Mouse (Mus musculus) midbrain, embryonic 13.5 days (tissue): Measurements from ENCODE around the gene Jmjd6. TPM values are rescaled to one million over a fixed set of nuclear protein-coding genes. Genes with fewer than 3 reads are reported as not detected.
A peak's percentile ranks its signal among the peaks of the same experiment; 100 is the strongest.

Source experiments
- ATAC-seq: fragments of 200-750 bp; cut with Nextera tagmentation; 2 replicates; pipeline ENCODE4 v1.8.0; 2017; ENCODE audit warnings: mild to moderate bottlenecking, moderate TSS enrichment, moderate library complexity
- H3K27ac ChIP-seq: fragments of 300-500 bp; sonication (generic); 2 replicates; pipeline ENCODE4 v1.5.1; 2015; ENCODE audit warnings: inconsistent platforms, mild to moderate bottlenecking, moderate library complexity
- H3K27me3 ChIP-seq: fragments of 300-500 bp; sonication (generic); 2 replicates; pipeline ENCODE4 v1.6.1; 2015; ENCODE audit warnings: mild to moderate bottlenecking, inconsistent platforms
- H3K36me3 ChIP-seq: fragments of 300-500 bp; sonication (generic); 2 replicates; pipeline ENCODE4 v1.6.1; 2015; ENCODE audit warnings: mild to moderate bottlenecking, inconsistent platforms
- H3K4me1 ChIP-seq: fragments of 300-500 bp; sonication (generic); replicated peaks from 2 replicates; pipeline ENCODE4 v1.6.1; 2015; ENCODE audit warnings: inconsistent platforms
- H3K4me2 ChIP-seq: fragments of 300-500 bp; sonication (generic); replicated peaks from 2 replicates; pipeline ENCODE4 v1.6.1; 2015; ENCODE audit warnings: moderate library complexity, mild to moderate bottlenecking, inconsistent platforms
- H3K4me3 ChIP-seq: fragments of 300-500 bp; sonication (generic); replicated peaks from 2 replicates; pipeline ENCODE4 v1.5.1; 2015; ENCODE audit warnings: mild to moderate bottlenecking, inconsistent platforms
- H3K9ac ChIP-seq: fragments of 300-500 bp; sonication (generic); replicated peaks from 2 replicates; pipeline ENCODE4 v1.6.1; 2015; ENCODE audit warnings: mild to moderate bottlenecking, inconsistent platforms
- H3K9me3 ChIP-seq: fragments of 300-500 bp; sonication (generic); 2 replicates; pipeline ENCODE4 v1.6.1; 2016; ENCODE audit warnings: mild to moderate bottlenecking, inconsistent platforms
- WGBS: fragments of 180-500 bp; shearing (Covaris S2); methylation state at CpG from one replicate; pipeline ENCODE4 v1.1.7; 2015; 5-methylcytosine and 5-hydroxymethylcytosine counted together
- polyA plus RNA-seq: library from polyadenylated mRNA; unstranded; fragments of >200 nt; fragmentation: Nextera tagmentation; extraction: Ambion mirVana; gene quantifications from 2 replicates; pipeline ENCODE4 v1.2.1, GENCODE M21; 2015

Jmjd6 gene
- polyA plus RNA-seq, 1 experiment from 2014 or later = 84.0 TPM

- no peaks in the 10 kb centered on the region for H3K27me3 ChIP-seq
- no peak for ATAC-seq
- no peak overlapping the region for H3K27ac ChIP-seq
- H3K9ac ChIP-seq = no peak overlapping the region
- no peaks in the 10 kb centered on the region for H3K9me3 ChIP-seq
- peaks cover 85% of the 10 kb centered on the region for H3K36me3 ChIP-seq
- WGBS = 91% methylated on average over 8 of the region's 8 CpGs
- no peaks in the 10 kb centered on the region for H3K4me1 ChIP-seq
- no peak overlapping the region for H3K4me2 ChIP-seq
- no peak overlapping the region for H3K4me3 ChIP-seq
These were observed 26.0 kb upstream of the Jmjd6 start for GRCm38 (mm10) chr11:116869223-116869622.

- Histone ChIP-seq H3K27me3 (no peaks in the 10 kb centered on the region), H3K9ac (no peak overlapping the region), H3K4me2 (no peak overlapping the region), H3K4me3 (no peak overlapping the region), H3K9me3 (no peaks in the 10 kb centered on the region), H3K36me3 (peaks cover 84% of the 10 kb centered on the region), H3K27ac (no peak overlapping the region), H3K4me1 (no peaks in the 10 kb centered on the region)
- no peak for ATAC-seq
- 84% methylated on average over 3 of the region's 3 CpGs for WGBS
These were observed 24.9 kb upstream of the Jmjd6 start for GRCm38 (mm10) chr11:116868129-116868528.

- H3K9ac ChIP-seq = no peak overlapping the region
- WGBS = 81% methylated on average over 12 of the region's 12 CpGs
- H3K4me3 ChIP-seq = no peak overlapping the region
- no peaks in the 10 kb centered on the region for H3K4me1 ChIP-seq
- peaks cover 86% of the 10 kb centered on the region for H3K36me3 ChIP-seq
- no peak overlapping the region for H3K4me2 ChIP-seq
- H3K9me3 ChIP-seq = no peaks in the 10 kb centered on the region
- no peak for ATAC-seq
- no peak overlapping the region for H3K27ac ChIP-seq
- H3K27me3 ChIP-seq = no peaks in the 10 kb centered on the region
These were observed 22.8 kb upstream of the Jmjd6 start for GRCm38 (mm10) chr11:116865945-116866585.

GRCm38 (mm10) chr11:116864444-116864843 lies 21.2 kb upstream of the Jmjd6 start:
- Histone ChIP-seq H3K4me1 (no peaks in the 10 kb centered on the region), H3K9me3 (no peaks in the 10 kb centered on the region), H3K9ac (no peak overlapping the region), H3K36me3 (peaks cover 91% of the 10 kb centered on the region), H3K4me3 (no peak overlapping the region), H3K4me2 (no peak overlapping the region), H3K27me3 (no peaks in the 10 kb centered on the region), H3K27ac (no peak overlapping the region)
- ATAC-seq = no peak
- 91% methylated on average over 10 of the region's 10 CpGs for WGBS

- H3K4me2 ChIP-seq = no peak overlapping the region
- no peaks in the 10 kb centered on the region for H3K9me3 ChIP-seq
- no peak overlapping the region for H3K4me3 ChIP-seq
- WGBS = 88% methylated on average over 12 of the region's 12 CpGs
- no peaks in the 10 kb centered on the region for H3K27me3 ChIP-seq
- H3K9ac ChIP-seq = no peak overlapping the region
- no peak for ATAC-seq
- peaks cover 40% of the 10 kb centered on the region for H3K36me3 ChIP-seq
- peaks cover 23% of the 10 kb centered on the region for H3K4me1 ChIP-seq
- H3K27ac ChIP-seq = no peak overlapping the region
These were observed 14.1 kb upstream of the Jmjd6 start for GRCm38 (mm10) chr11:116857183-116857850.

- Histone ChIP-seq H3K4me2 (peak overlapping the region; percentile 69), H3K36me3 (peaks cover 23% of the 10 kb centered on the region)
- WGBS = 44% methylated on average over 10 of the region's 10 CpGs
These were observed 11.0 kb upstream of the Jmjd6 start for GRCm38 (mm10) chr11:116854279-116854678.

GRCm38 (mm10) chr11:116853512-116853928 lies 10.3 kb upstream of the Jmjd6 start:
- WGBS = under 1% methylated on average over 35 of the region's 36 CpGs
- H3K27ac ChIP-seq = peak overlapping the region; percentile 97
- peak overlapping the region; percentile 80 for H3K9ac ChIP-seq
- peak; percentile 92 for ATAC-seq
- H3K36me3 ChIP-seq = peaks cover 24% of the 10 kb centered on the region
- H3K4me2 ChIP-seq = peak overlapping the region; percentile 69
- no peaks in the 10 kb centered on the region for H3K9me3 ChIP-seq
- H3K4me3 ChIP-seq = peak overlapping the region; percentile 97
- peaks cover 47% of the 10 kb centered on the region for H3K4me1 ChIP-seq
- H3K27me3 ChIP-seq = no peaks in the 10 kb centered on the region

More at GRCm38 (mm10) chr11:116854279-116854678, 11.0 kb upstream of the Jmjd6 start:
- no peak for ATAC-seq
- Histone ChIP-seq H3K4me3 (peak overlapping the region; percentile 97), H3K27ac (peak overlapping the region; percentile 97; the same call in 1 of the 2 replicates), H3K9ac (peak overlapping the region; percentile 80), H3K4me1 (peaks cover 44% of the 10 kb centered on the region), H3K9me3 (no peaks in the 10 kb centered on the region), H3K27me3 (no peaks in the 10 kb centered on the region)

GRCm38 (mm10) chr11:116852891-116853511 lies 9.8 kb upstream of the Jmjd6 start, which contains the start of gene Srsf2:
Gene Srsf2, minus strand, starts transcription at chr11:116853094.
- H3K4me2 ChIP-seq = peak within 1 kb of the TSS; percentile 94
- H3K9ac ChIP-seq = peak within 1 kb of the TSS; percentile 96
- WGBS = under 1% methylated on average over 70 of the region's 74 CpGs
- peaks cover 47% of the 10 kb centered on the region for H3K4me1 ChIP-seq
- no peaks in the 10 kb centered on the region for H3K27me3 ChIP-seq
- peak within 1 kb of the TSS; percentile 97 for H3K27ac ChIP-seq
- H3K4me3 ChIP-seq = peak within 1 kb of the TSS; percentile 97
- ATAC-seq = peak; percentile 86
- H3K9me3 ChIP-seq = no peaks in the 10 kb centered on the region
- H3K36me3 ChIP-seq = peaks cover 29% of the 10 kb centered on the region

GRCm38 (mm10) chr11:116852291-116852890 lies 9.1 kb upstream of the Jmjd6 start, which contains the start of gene Mfsd11:
Gene Mfsd11, plus strand, starts transcription at chr11:116852440.
- Histone ChIP-seq H3K36me3 (peaks cover 31% of the 10 kb centered on the region), H3K27me3 (no peaks in the 10 kb centered on the region), H3K9ac (peak within 1 kb of the TSS; percentile 96), H3K4me2 (peak within 1 kb of the TSS; percentile 94), H3K4me3 (peak within 1 kb of the TSS; percentile 97), H3K9me3 (no peaks in the 10 kb centered on the region), H3K4me1 (peaks cover 47% of the 10 kb centered on the region), H3K27ac (peak within 1 kb of the TSS; percentile 97)
- under 1% methylated on average over 90 of the region's 91 CpGs for WGBS
- peak; percentile 60 for ATAC-seq

- ATAC-seq = no peak
- WGBS = under 1% methylated on average over 29 of the region's 29 CpGs
- peaks cover 27% of the 10 kb centered on the region for H3K36me3 ChIP-seq
- no peaks in the 10 kb centered on the region for H3K9me3 ChIP-seq
- H3K27me3 ChIP-seq = no peaks in the 10 kb centered on the region
- peak overlapping the region; percentile 97 for H3K4me3 ChIP-seq
- H3K4me2 ChIP-seq = peak overlapping the region; percentile 94
- peak overlapping the region; percentile 97 for H3K27ac ChIP-seq
- peak overlapping the region; percentile 96 for H3K9ac ChIP-seq
- peaks cover 47% of the 10 kb centered on the region for H3K4me1 ChIP-seq
These were observed 8.5 kb upstream of the Jmjd6 start for GRCm38 (mm10) chr11:116851576-116852290.

GRCm38 (mm10) chr11:116850833-116851477 lies 7.7 kb upstream of the Jmjd6 start:
- peaks cover 27% of the 10 kb centered on the region for H3K36me3 ChIP-seq
- peak overlapping the region; percentile 94 for H3K4me2 ChIP-seq
- H3K4me1 ChIP-seq = peaks cover 50% of the 10 kb centered on the region
- peak overlapping the region; percentile 97 for H3K4me3 ChIP-seq
- H3K9me3 ChIP-seq = no peaks in the 10 kb centered on the region
- 36% methylated on average over 6 of the region's 6 CpGs for WGBS
- peak overlapping the region; percentile 96 for H3K9ac ChIP-seq
- ATAC-seq = no peak
- H3K27ac ChIP-seq = no peak overlapping the region
- H3K27me3 ChIP-seq = no peaks in the 10 kb centered on the region
